Mouse (Mus musculus) limb, embryonic 11.5 days (tissue): ENCODE measurements around the gene Sema6d. TPM values are rescaled to one million over a fixed set of nuclear protein-coding genes. Genes with fewer than 3 reads are reported as not detected.

Source experiments
- ATAC-seq: fragments of 200-750 bp; cut with Nextera tagmentation; 2 replicates; pipeline ENCODE4 v1.8.0; 2017; ENCODE audit warnings: low read depth; ENCODE audit not compliant: insufficient number of reproducible peaks, low FRiP score, low TSS enrichment
- DNase-seq: peaks from one replicate; pipeline ENCODE4 v3.0.0-alpha.2; 2015; ENCODE audit warnings: low spot score
- H3K27ac ChIP-seq: fragments of 300-500 bp; sonication (generic); replicated peaks from 2 replicates; pipeline ENCODE4 v1.5.1; 2014; ENCODE audit warnings: low read depth, mild to moderate bottlenecking, low read length
- H3K27me3 ChIP-seq: fragments of 300-500 bp; sonication (generic); 2 replicates; pipeline ENCODE4 v1.6.1; 2014; ENCODE audit warnings: mild to moderate bottlenecking, low read length, mixed read lengths; ENCODE audit not compliant: control insufficient read depth, insufficient read depth
- H3K36me3 ChIP-seq: fragments of 300-500 bp; sonication (generic); 2 replicates; pipeline ENCODE4 v1.6.1; 2014; ENCODE audit warnings: mild to moderate bottlenecking, low read length, moderate library complexity, mixed read lengths; ENCODE audit not compliant: control insufficient read depth, insufficient read depth
- H3K4me1 ChIP-seq: fragments of 300-500 bp; sonication (generic); 2 replicates; pipeline ENCODE4 v1.6.1; 2014; ENCODE audit warnings: low read length, mixed read lengths; ENCODE audit not compliant: control insufficient read depth, insufficient read depth
- H3K4me2 ChIP-seq: fragments of 300-500 bp; sonication (generic); 2 replicates; pipeline ENCODE4 v1.6.1; 2014; ENCODE audit warnings: low read depth, mild to moderate bottlenecking, moderate library complexity; ENCODE audit not compliant: severe bottlenecking
- H3K4me3 ChIP-seq: fragments of 300-500 bp; sonication (generic); 2 replicates; pipeline ENCODE4 v1.5.1; 2014; ENCODE audit warnings: low read depth, low read length
- H3K9ac ChIP-seq: fragments of 300-500 bp; sonication (generic); 2 replicates; pipeline ENCODE4 v1.6.1; 2014; ENCODE audit warnings: mild to moderate bottlenecking, low read length
- H3K9me3 ChIP-seq: fragments of 300-500 bp; sonication (generic); 2 replicates; pipeline ENCODE4 v1.6.1; 2016; ENCODE audit warnings: low read length; ENCODE audit not compliant: control insufficient read depth
- WGBS: fragments of 180-500 bp; shearing (Covaris S2); extraction: QIAGEN DNeasy Blood & Tissue Kit; methylation state at CpG from one replicate; pipeline ENCODE4 v1.1.7; 2014; 5-methylcytosine and 5-hydroxymethylcytosine counted together
- polyA plus RNA-seq: library from polyadenylated mRNA; unstranded; fragments of >200 nt; fragmentation: Nextera tagmentation; extraction: Ambion mirVana; gene quantifications from 2 replicates; pipeline ENCODE4 v1.2.1, GENCODE M21; 2014

The Sema6d gene
- polyA plus RNA-seq, 1 experiment from 2014 or later = 6.2 TPM

- Histone ChIP-seq H3K4me2 (no peak overlapping the region), H3K36me3 (no peaks in the 10 kb centered on the region), H3K4me1 (no peaks in the 10 kb centered on the region), H3K27me3 (no peaks in the 10 kb centered on the region), H3K4me3 (no peak overlapping the region), H3K27ac (no peak overlapping the region), H3K9ac (no peak overlapping the region), H3K9me3 (no peaks in the 10 kb centered on the region)
- ATAC-seq = no peak
- no peak for DNase-seq
Measured at GRCm38 (mm10) chr2:124673117-124673516, 583.3 kb downstream of the Sema6d start.

- no peaks in the 10 kb centered on the region for H3K4me1 ChIP-seq
- H3K27ac ChIP-seq = no peak overlapping the region
- 85% methylated on average over 5 of the region's 5 CpGs for WGBS
- ATAC-seq (no peak), DNase-seq (no peak)
- H3K9ac ChIP-seq = no peak overlapping the region
- no peaks in the 10 kb centered on the region for H3K36me3 ChIP-seq
- H3K4me3 ChIP-seq = no peak overlapping the region
- no peaks in the 10 kb centered on the region for H3K27me3 ChIP-seq
- no peaks in the 10 kb centered on the region for H3K9me3 ChIP-seq
- H3K4me2 ChIP-seq = no peak overlapping the region
Measured at GRCm38 (mm10) chr2:124684481-124684901, 594.7 kb downstream of the Sema6d start.

- no peaks in the 10 kb centered on the region for H3K27me3 ChIP-seq
- no peak overlapping the region for H3K4me2 ChIP-seq
- no peak overlapping the region for H3K9ac ChIP-seq
- H3K4me3 ChIP-seq = no peak overlapping the region
- H3K27ac ChIP-seq = no peak overlapping the region
- WGBS = 96% methylated on average over 1 of the region's 1 CpGs
- DNase-seq = no peak
- H3K36me3 ChIP-seq = no peaks in the 10 kb centered on the region
- no peaks in the 10 kb centered on the region for H3K4me1 ChIP-seq
- no peak for ATAC-seq
- H3K9me3 ChIP-seq = no peaks in the 10 kb centered on the region
Measured at GRCm38 (mm10) chr2:124690372-124690771, 600.6 kb downstream of the Sema6d start.

- Histone ChIP-seq H3K4me1 (0 out of 2 replicates have a peak, but pooled peaks cover 3% of the 10 kb centered on the region), H3K9me3 (no peaks in the 10 kb centered on the region), H3K4me2 (no peak overlapping the region), H3K27me3 (no peaks in the 10 kb centered on the region), H3K9ac (no peak overlapping the region), H3K4me3 (no peak overlapping the region), H3K27ac (no peak overlapping the region), H3K36me3 (no peaks in the 10 kb centered on the region)
- ATAC-seq = no peak
- WGBS = 81% methylated on average over 10 of the region's 10 CpGs
- DNase-seq = no peak
Measured at GRCm38 (mm10) chr2:124702621-124703020, 612.9 kb downstream of the Sema6d start.

GRCm38 (mm10) chr2:124704922-124705321, 615.2 kb downstream of the Sema6d start:
- no peak overlapping the region for H3K27ac ChIP-seq
- ATAC-seq = no peak
- no peak overlapping the region for H3K9ac ChIP-seq
- DNase-seq = no peak
- no peaks in the 10 kb centered on the region for H3K27me3 ChIP-seq
- H3K36me3 ChIP-seq = no peaks in the 10 kb centered on the region
- H3K4me1 ChIP-seq = 0 out of 2 replicates have a peak, but pooled peaks cover 3% of the 10 kb centered on the region
- H3K4me2 ChIP-seq = no peak overlapping the region
- H3K9me3 ChIP-seq = no peaks in the 10 kb centered on the region
- WGBS = 73% methylated on average over 4 of the region's 4 CpGs
- H3K4me3 ChIP-seq = no peak overlapping the region

- 35% methylated on average over 4 of the region's 4 CpGs for WGBS
Measured at GRCm38 (mm10) chr2:124705806-124706205, 616.0 kb downstream of the Sema6d start.

GRCm38 (mm10) chr2:124706896-124707295, 617.1 kb downstream of the Sema6d start:
- H3K27me3 ChIP-seq = no peaks in the 10 kb centered on the region
- 67% methylated on average over 7 of the region's 7 CpGs for WGBS
- no peak overlapping the region for H3K4me2 ChIP-seq
- no peak overlapping the region for H3K27ac ChIP-seq
- H3K4me1 ChIP-seq = 0 out of 2 replicates have a peak, but pooled peaks cover 3% of the 10 kb centered on the region
- H3K9ac ChIP-seq = no peak overlapping the region
- H3K9me3 ChIP-seq = no peaks in the 10 kb centered on the region
- ATAC-seq (no peak), DNase-seq (no peak)
- H3K36me3 ChIP-seq = no peaks in the 10 kb centered on the region
- no peak overlapping the region for H3K4me3 ChIP-seq

More at GRCm38 (mm10) chr2:124705806-124706205, 616.0 kb downstream of the Sema6d start:
- H3K4me2 ChIP-seq = no peak overlapping the region
- ATAC-seq (0 out of 2 replicates have a peak, but pooled peaks have one; percentile 72), DNase-seq (no peak)
- no peak overlapping the region for H3K9ac ChIP-seq
- no peaks in the 10 kb centered on the region for H3K9me3 ChIP-seq
- no peak overlapping the region for H3K27ac ChIP-seq
- no peaks in the 10 kb centered on the region for H3K27me3 ChIP-seq
- H3K4me1 ChIP-seq = 0 out of 2 replicates have a peak, but pooled peaks cover 3% of the 10 kb centered on the region
- no peak overlapping the region for H3K4me3 ChIP-seq
- no peaks in the 10 kb centered on the region for H3K36me3 ChIP-seq
